ENCODE assay signal across 41 mouse cellular contexts in the genomic region with DNA sequence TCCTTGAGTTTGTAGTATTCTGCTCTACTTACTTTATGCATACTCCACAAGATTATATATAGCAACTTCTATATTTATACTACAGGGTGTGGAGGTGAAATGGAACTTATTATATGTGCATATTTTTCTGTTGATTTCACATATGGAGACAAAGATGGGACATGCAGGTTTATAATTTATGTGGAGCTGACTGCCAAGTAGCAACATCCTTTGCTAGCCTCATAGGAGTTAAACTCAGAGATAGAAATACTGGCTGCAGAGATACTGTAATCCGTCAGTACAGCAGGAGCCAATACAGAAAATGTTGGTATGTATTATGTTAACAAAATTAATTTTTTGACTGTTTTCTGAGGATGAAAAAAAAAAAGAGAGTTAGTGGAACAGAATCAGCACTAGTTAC. TPM values are rescaled to one million over a fixed set of nuclear protein-coding genes. Genes with fewer than 3 reads are reported as not detected.
"Had no signal": no experiment of that assay in that cellular context is flagged by ENCODE, and none has a peak within 500 bp of the region (broad histone marks: within the 10 kb centered on the region; RNA-seq: fewer than 3 reads in every experiment).

No protein-coding gene starts in this region.

- H3K9ac ChIP-seq: embryonic facial prominence, embryonic 12.5 days; embryonic facial prominence, embryonic 13.5 days; embryonic facial prominence, embryonic 15.5 days; forebrain, embryonic 12.5 days; forebrain, embryonic 13.5 days; forebrain, embryonic 15.5 days; forebrain, postnatal 0 days; heart, embryonic 12.5 days had no signal

- H3K27ac ChIP-seq: embryonic facial prominence, embryonic 10.5 days; embryonic facial prominence, embryonic 12.5 days; embryonic facial prominence, embryonic 13.5 days; embryonic facial prominence, embryonic 15.5 days; forebrain, embryonic 10.5 days; forebrain, embryonic 12.5 days; forebrain, embryonic 13.5 days; forebrain, embryonic 15.5 days; gastrocnemius, adult 2 months; heart, adult 2 months; heart, embryonic 10.5 days had no signal

- H3K36me3 ChIP-seq: embryonic facial prominence, embryonic 10.5 days; embryonic facial prominence, embryonic 12.5 days; embryonic facial prominence, embryonic 13.5 days; embryonic facial prominence, embryonic 15.5 days; forebrain, embryonic 10.5 days; forebrain, embryonic 12.5 days; forebrain, embryonic 15.5 days; heart, embryonic 10.5 days; heart, embryonic 12.5 days had no signal

- H3K4me3 ChIP-seq: embryonic facial prominence, embryonic 10.5 days; embryonic facial prominence, embryonic 12.5 days; embryonic facial prominence, embryonic 13.5 days; embryonic facial prominence, embryonic 15.5 days; erythroblast, embryonic 14.5 days; forebrain, embryonic 10.5 days; forebrain, embryonic 12.5 days; forebrain, embryonic 13.5 days; forebrain, embryonic 15.5 days; gastrocnemius, adult 2 months; heart, adult 2 months; heart, embryonic 10.5 days; heart, embryonic 12.5 days had no signal

- ATAC-seq: forebrain, embryonic 13.5 days; forebrain, embryonic 14.5 days; forebrain, embryonic 15.5 days; forebrain, embryonic 16.5 days; forebrain, postnatal 0 days had no signal

- H3K27me3 ChIP-seq: embryonic facial prominence, embryonic 12.5 days; embryonic facial prominence, embryonic 13.5 days; embryonic facial prominence, embryonic 15.5 days; forebrain, embryonic 12.5 days; forebrain, embryonic 13.5 days; forebrain, embryonic 15.5 days; heart, embryonic 12.5 days had no signal

- H3K9me3 ChIP-seq: embryonic facial prominence, embryonic 10.5 days; embryonic facial prominence, embryonic 12.5 days; embryonic facial prominence, embryonic 13.5 days; embryonic facial prominence, embryonic 15.5 days; forebrain, embryonic 10.5 days; forebrain, embryonic 12.5 days; forebrain, embryonic 13.5 days; forebrain, embryonic 15.5 days; heart, embryonic 10.5 days; heart, embryonic 12.5 days had no signal

- DNase-seq: cerebellum, adult 8-10 months; cerebellum, adult 9-11 months; cerebellum, postnatal 10 days; cerebellum, postnatal 14 days; cerebellum, postnatal 25 days; cerebellum, postnatal 36 days; embryo, embryonic 11 days; forebrain, postnatal 0 days; gastrocnemius, adult 2 months; gastrocnemius, postnatal 10 days; gastrocnemius, postnatal 14 days; gastrocnemius, postnatal 25 days; gastrocnemius, postnatal 36 days; heart, adult 11 months; heart, adult 18-20 months; heart, adult 2 months had no signal

- H3K4me1 ChIP-seq: embryonic facial prominence, embryonic 10.5 days; embryonic facial prominence, embryonic 12.5 days; embryonic facial prominence, embryonic 13.5 days; embryonic facial prominence, embryonic 15.5 days; forebrain, embryonic 10.5 days; forebrain, embryonic 12.5 days; forebrain, embryonic 13.5 days; forebrain, embryonic 15.5 days; heart, embryonic 10.5 days; heart, embryonic 12.5 days had no signal

RNA-seq across cellular contexts. Expression of a gene that starts 27.6 kb away (rescaled TPM):
- total RNA-seq: common myeloid progenitor, adult 5-6 weeks; forebrain, postnatal 0 days; gastrocnemius, adult 18-20 months; gastrocnemius, adult 2 months; gastrocnemius, adult 8-10 months; gastrocnemius, postnatal 10 days; gastrocnemius, postnatal 14 days; gastrocnemius, postnatal 25 days; gastrocnemius, postnatal 36 days; granulocyte monocyte progenitor cell, adult 5-6 weeks; heart, adult 18-20 months; heart, adult 2 months; heart, adult 8-10 months had no signal
- polyA plus RNA-seq: cortical plate, adult 2 months; embryonic facial prominence, embryonic 10.5 days; embryonic facial prominence, embryonic 11.5 days; embryonic facial prominence, embryonic 12.5 days; embryonic facial prominence, embryonic 13.5 days; embryonic facial prominence, embryonic 14.5 days; embryonic facial prominence, embryonic 15.5 days; erythroblast, embryonic 14.5 days; forebrain, embryonic 10.5 days; forebrain, embryonic 11.5 days; forebrain, embryonic 12.5 days; forebrain, embryonic 13.5 days; forebrain, embryonic 14.5 days; forebrain, embryonic 15.5 days; forebrain, embryonic 16.5 days; forebrain, postnatal 0 days; frontal cortex, adult 2 months; gonadal fat pad, adult 2 months; heart, adult 2 months; heart, embryonic 10.5 days; heart, embryonic 11.5 days; heart, embryonic 12.5 days had no signal
